Mouse (Mus musculus): ENCODE measurements around the gene Serpinb6a. TPM values are rescaled to one million over a fixed set of nuclear protein-coding genes. Genes with fewer than 3 reads are reported as not detected.
A peak's percentile ranks its signal among the peaks of the same experiment; 100 is the strongest.

The Serpinb6a gene
- polyA plus RNA-seq, 1 experiment: 323 TPM

GRCm38 (mm10) chr13:34018521-34018920, 15.9 kb upstream of the Serpinb6a start:
- TF ChIP-seq USF1 (IDR thresholded peaks at IDR 0.05; ENCODE audit: low read depth) (no peak), MAX (IDR thresholded peaks at IDR 0.05) (no peak), MYOD1 (IDR thresholded peaks at IDR 0.05; ENCODE audit: control insufficient read depth, insufficient read length, low read depth) (no peak)
- Histone ChIP-seq H3K27me3 (ENCODE audit: control insufficient read depth, insufficient read depth, insufficient read length) (no peaks in the 10 kb centered on the region), H3K36me3 (ENCODE audit: control insufficient read depth, insufficient read depth) (peaks cover 91% of the 10 kb centered on the region), H3K4me3 (ENCODE audit: insufficient read depth, poor library complexity, severe bottlenecking) (no peak overlapping the region), H3K79me3 (ENCODE audit: low read depth) (no peaks in the 10 kb centered on the region), H3ac (ENCODE audit: control insufficient read depth, insufficient read length, low read depth) (no peak overlapping the region), H3K79me2 (ENCODE audit: control insufficient read depth, insufficient read depth) (no peaks in the 10 kb centered on the region)

DNA sequence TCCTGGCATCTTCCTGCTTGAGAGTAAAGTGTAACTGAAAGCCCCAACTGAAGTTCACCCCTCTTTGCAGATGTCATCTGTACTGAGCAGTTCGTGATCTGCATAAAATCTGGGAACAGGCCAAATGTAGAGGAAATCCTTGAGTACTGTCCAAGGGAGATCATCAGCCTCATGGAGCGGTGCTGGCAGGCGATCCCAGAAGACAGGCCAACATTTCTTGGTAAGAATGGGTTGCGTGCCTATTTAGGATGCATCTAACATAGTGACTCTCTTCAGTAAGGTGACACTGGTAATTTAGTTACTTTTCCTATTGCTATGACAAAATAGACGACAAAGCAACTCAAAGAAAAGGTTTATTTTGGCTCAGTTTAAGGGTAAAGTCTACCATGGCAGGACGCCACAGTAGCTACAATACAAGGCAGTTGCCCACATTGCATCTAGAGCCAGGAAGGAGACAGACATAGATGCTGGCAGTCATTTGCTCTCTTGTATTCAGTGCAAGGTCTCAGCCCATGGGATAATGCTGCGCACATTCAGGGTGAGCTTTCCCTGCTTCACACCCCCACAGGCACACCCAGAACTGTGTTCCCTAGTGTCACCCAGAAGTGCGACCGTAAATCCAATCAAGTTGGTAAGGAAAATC, 14.5 kb upstream of the Serpinb6a start:
- Histone ChIP-seq H3ac (ENCODE audit: control insufficient read depth, insufficient read length, low read depth) (no peak overlapping the region), H3K36me3 (ENCODE audit: control insufficient read depth, insufficient read depth) (peaks cover 92% of the 10 kb centered on the region), H3K4me3 (ENCODE audit: insufficient read depth, poor library complexity, severe bottlenecking) (no peak overlapping the region), H3K79me3 (ENCODE audit: low read depth) (no peaks in the 10 kb centered on the region), H3K27me3 (ENCODE audit: control insufficient read depth, insufficient read depth, insufficient read length) (no peaks in the 10 kb centered on the region), H3K79me2 (ENCODE audit: control insufficient read depth, insufficient read depth) (no peaks in the 10 kb centered on the region)
- no peak for TF ChIP-seq CTCF (IDR thresholded peaks at IDR 0.05; ENCODE audit: control insufficient read depth, insufficient read depth, insufficient read length)
- no peak for TF ChIP-seq MAX (IDR thresholded peaks at IDR 0.05)
- no peak for TF ChIP-seq MYOD1 (IDR thresholded peaks at IDR 0.05; ENCODE audit: control insufficient read depth, insufficient read length, low read depth)
- no peak for TF ChIP-seq USF1 (IDR thresholded peaks at IDR 0.05; ENCODE audit: low read depth)
- TF ChIP-seq FOSL1 (IDR thresholded peaks at IDR 0.05; ENCODE audit: insufficient read depth, low read length, poor library complexity, severe bottlenecking): no peak
- no peak for TF ChIP-seq CEBPB (IDR thresholded peaks at IDR 0.05; ENCODE audit: low read depth)
- TF ChIP-seq MYOG (IDR thresholded peaks at IDR 0.05; ENCODE audit: control insufficient read depth, extremely low read depth, insufficient read length): no peak

DNA sequence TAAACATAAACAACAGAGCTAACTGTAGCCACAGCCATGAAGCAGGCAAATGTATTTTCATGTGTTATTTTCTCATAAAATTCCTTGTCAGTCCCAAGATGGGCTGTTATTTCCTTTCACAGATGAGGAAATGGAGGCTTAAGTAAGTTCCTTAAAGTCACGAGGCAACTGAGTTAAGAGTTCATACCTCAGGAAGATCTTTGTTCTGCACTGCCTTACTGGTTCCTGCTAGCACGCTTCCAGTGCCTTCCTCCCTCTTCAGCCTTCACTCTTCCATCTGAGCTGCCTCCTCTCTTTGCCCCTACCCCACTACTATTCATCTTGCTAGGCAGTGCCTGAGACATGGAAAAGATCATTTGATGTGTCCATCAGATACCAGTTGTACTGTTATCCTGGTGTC, 4.6 kb upstream of the Serpinb6a start:
- peaks cover 31% of the 10 kb centered on the region for H3K79me3 ChIP-seq (ENCODE audit: low read depth)
- peaks cover 34% of the 10 kb centered on the region for H3K36me3 ChIP-seq (ENCODE audit: control insufficient read depth, insufficient read depth)
- no peak overlapping the region for H3ac ChIP-seq (ENCODE audit: control insufficient read depth, insufficient read length, low read depth)
- no peaks in the 10 kb centered on the region for H3K27me3 ChIP-seq (ENCODE audit: control insufficient read depth, insufficient read depth, insufficient read length)
- TF ChIP-seq MYOG (IDR thresholded peaks at IDR 0.05; ENCODE audit: control insufficient read depth, extremely low read depth, insufficient read length): no peak
- no peak for TF ChIP-seq MYOD1 (IDR thresholded peaks at IDR 0.05; ENCODE audit: control insufficient read depth, insufficient read length, low read depth)
- TF ChIP-seq MAX (IDR thresholded peaks at IDR 0.05): no peak
- TF ChIP-seq CTCF (IDR thresholded peaks at IDR 0.05; ENCODE audit: control insufficient read depth, insufficient read depth, insufficient read length): no peak
- TF ChIP-seq FOSL1 (IDR thresholded peaks at IDR 0.05; ENCODE audit: insufficient read depth, low read length, poor library complexity, severe bottlenecking): no peak
- TF ChIP-seq CEBPB (IDR thresholded peaks at IDR 0.05; ENCODE audit: low read depth): no peak
- no peak for TF ChIP-seq USF1 (IDR thresholded peaks at IDR 0.05; ENCODE audit: low read depth)
- H3K4me3 ChIP-seq (ENCODE audit: insufficient read depth, poor library complexity, severe bottlenecking): no peak overlapping the region
- H3K79me2 ChIP-seq (ENCODE audit: control insufficient read depth, insufficient read depth): peaks cover 60% of the 10 kb centered on the region

GRCm38 (mm10) chr13:34003058-34003457, 464 bp upstream of the Serpinb6a start:
- Histone ChIP-seq H3K36me3 (ENCODE audit: control insufficient read depth, insufficient read depth) (peaks cover 4% of the 10 kb centered on the region), H3ac (ENCODE audit: control insufficient read depth, insufficient read length, low read depth) (peak overlapping the region; percentile 50), H3K79me2 (ENCODE audit: control insufficient read depth, insufficient read depth) (peaks cover 54% of the 10 kb centered on the region), H3K79me3 (ENCODE audit: low read depth) (peaks cover 31% of the 10 kb centered on the region), H3K27me3 (ENCODE audit: control insufficient read depth, insufficient read depth, insufficient read length) (no peaks in the 10 kb centered on the region), H3K4me3 (ENCODE audit: insufficient read depth, poor library complexity, severe bottlenecking) (peak overlapping the region; percentile 87)
- no peak for TF ChIP-seq MAX (IDR thresholded peaks at IDR 0.05)
- no peak for TF ChIP-seq CEBPB (IDR thresholded peaks at IDR 0.05; ENCODE audit: low read depth)
- TF ChIP-seq USF1 (IDR thresholded peaks at IDR 0.05; ENCODE audit: low read depth): no peak
- TF ChIP-seq CTCF (IDR thresholded peaks at IDR 0.05; ENCODE audit: control insufficient read depth, insufficient read depth, insufficient read length): no peak
- no peak for TF ChIP-seq MYOD1 (IDR thresholded peaks at IDR 0.05; ENCODE audit: control insufficient read depth, insufficient read length, low read depth)
- no peak for TF ChIP-seq FOSL1 (IDR thresholded peaks at IDR 0.05; ENCODE audit: insufficient read depth, low read length, poor library complexity, severe bottlenecking)
- no peak for TF ChIP-seq MYOG (IDR thresholded peaks at IDR 0.05; ENCODE audit: control insufficient read depth, extremely low read depth, insufficient read length)

DNA sequence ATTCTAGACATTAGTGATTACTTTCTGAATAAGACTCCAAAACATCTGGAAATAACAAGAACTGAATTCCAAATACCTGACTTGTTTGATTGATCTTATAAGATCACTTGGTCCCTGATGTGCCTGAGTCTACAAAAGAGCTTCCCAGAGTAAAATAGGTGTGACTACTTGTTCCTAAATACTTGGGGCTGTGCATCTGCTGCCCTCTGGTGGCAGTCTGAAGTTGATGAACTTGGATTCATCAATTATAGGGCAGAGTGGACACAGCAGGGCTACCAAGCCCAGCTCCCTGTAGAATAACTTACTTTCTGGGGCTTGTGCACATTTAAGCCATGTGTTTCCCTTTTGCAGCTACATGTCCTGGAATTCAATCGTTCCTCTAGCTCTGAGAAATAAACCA, 7.4 kb downstream of the Serpinb6a start:
- no peak for TF ChIP-seq USF1 (IDR thresholded peaks at IDR 0.05; ENCODE audit: low read depth)
- peak; percentile 16 for TF ChIP-seq CTCF (IDR thresholded peaks at IDR 0.05; ENCODE audit: control insufficient read depth, insufficient read depth, insufficient read length)
- no peak for TF ChIP-seq MYOD1 (IDR thresholded peaks at IDR 0.05; ENCODE audit: control insufficient read depth, insufficient read length, low read depth)
- no peak for TF ChIP-seq MYOG (IDR thresholded peaks at IDR 0.05; ENCODE audit: control insufficient read depth, extremely low read depth, insufficient read length)
- no peak for TF ChIP-seq CEBPB (IDR thresholded peaks at IDR 0.05; ENCODE audit: low read depth)
- TF ChIP-seq FOSL1 (IDR thresholded peaks at IDR 0.05; ENCODE audit: insufficient read depth, low read length, poor library complexity, severe bottlenecking): no peak

DNA sequence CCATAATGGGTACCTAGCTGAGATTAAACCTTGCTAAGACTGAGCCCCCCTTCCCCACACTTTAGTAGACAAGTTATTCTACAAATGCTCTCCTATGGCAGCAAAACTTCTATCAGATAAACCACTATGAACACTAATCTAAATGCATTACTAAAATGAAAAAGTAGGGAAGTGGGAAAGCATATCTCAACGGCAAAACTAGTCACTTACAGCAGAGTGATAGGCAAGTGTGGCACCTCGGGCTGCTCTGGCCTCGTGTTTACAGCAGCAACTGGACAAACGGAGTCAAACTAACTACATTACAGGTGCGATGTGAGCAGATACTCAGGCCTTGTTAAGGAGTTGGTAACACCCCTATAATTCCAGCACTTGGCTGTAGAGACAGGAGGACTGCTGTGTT, 13.0 kb downstream of the Serpinb6a start:
- Histone ChIP-seq H3ac (ENCODE audit: control insufficient read depth, insufficient read length, low read depth) (no peak overlapping the region), H3K27me3 (ENCODE audit: control insufficient read depth, insufficient read depth, insufficient read length) (no peaks in the 10 kb centered on the region), H3K4me3 (ENCODE audit: insufficient read depth, poor library complexity, severe bottlenecking) (no peak overlapping the region), H3K79me2 (ENCODE audit: control insufficient read depth, insufficient read depth) (no peaks in the 10 kb centered on the region), H3K79me3 (ENCODE audit: low read depth) (no peaks in the 10 kb centered on the region), H3K36me3 (ENCODE audit: control insufficient read depth, insufficient read depth) (peaks cover 19% of the 10 kb centered on the region)
- TF ChIP-seq MYOG (IDR thresholded peaks at IDR 0.05; ENCODE audit: control insufficient read depth, extremely low read depth, insufficient read length) (no peak), FOSL1 (IDR thresholded peaks at IDR 0.05; ENCODE audit: insufficient read depth, low read length, poor library complexity, severe bottlenecking) (no peak), MAX (IDR thresholded peaks at IDR 0.05) (no peak), USF1 (IDR thresholded peaks at IDR 0.05; ENCODE audit: low read depth) (no peak), CTCF (IDR thresholded peaks at IDR 0.05; ENCODE audit: control insufficient read depth, insufficient read depth, insufficient read length) (no peak), CEBPB (IDR thresholded peaks at IDR 0.05; ENCODE audit: low read depth) (no peak)

More for the DNA sequence above, 7.4 kb downstream of the Serpinb6a start:
- Histone ChIP-seq H3K79me3 (ENCODE audit: low read depth) (no peaks in the 10 kb centered on the region), H3ac (ENCODE audit: control insufficient read depth, insufficient read length, low read depth) (no peak overlapping the region), H3K36me3 (ENCODE audit: control insufficient read depth, insufficient read depth) (no peaks in the 10 kb centered on the region), H3K4me3 (ENCODE audit: insufficient read depth, poor library complexity, severe bottlenecking) (no peak overlapping the region), H3K27me3 (ENCODE audit: control insufficient read depth, insufficient read depth, insufficient read length) (no peaks in the 10 kb centered on the region), H3K79me2 (ENCODE audit: control insufficient read depth, insufficient read depth) (no peaks in the 10 kb centered on the region)
